Mouse (Mus musculus): ENCODE results near the gene Atcay. TPM values are rescaled to one million over a fixed set of nuclear protein-coding genes. Genes with fewer than 3 reads are reported as not detected.

The Atcay gene
- polyA plus RNA-seq, 1 experiment = not detected

GRCm38 (mm10) chr10:81201807-81202758 lies 28.6 kb downstream of the Atcay start, which contains the start of gene Nmrk2:
Nmrk2 (minus strand) TSS chr10:81202051.
- Histone ChIP-seq H3K4me3 (replicated peaks) (peak within 1 kb of the TSS; percentile 30), H3K4me1 (peaks cover 40% of the 10 kb centered on the region), H3K27me3 (replicated peaks) (peaks cover 67% of the 10 kb centered on the region), H3K9me3 (no peaks in the 10 kb centered on the region), H3K36me3 (replicated peaks; ENCODE audit: low read length) (no peaks in the 10 kb centered on the region)
- TF ChIP-seq GATA1 (IDR thresholded peaks at IDR 0.05; ENCODE audit: borderline replicate concordance, low read length) (no peak), FLI1 (IDR thresholded peaks at IDR 0.05; ENCODE audit: low read length) (no peak)

- H3K27me3 ChIP-seq (replicated peaks) = peaks cover 68% of the 10 kb centered on the region
- no peaks in the 10 kb centered on the region for H3K9me3 ChIP-seq
- H3K36me3 ChIP-seq (replicated peaks; ENCODE audit: low read length) = no peaks in the 10 kb centered on the region
- peaks cover 40% of the 10 kb centered on the region for H3K4me1 ChIP-seq
- peak overlapping the region; percentile 30 for H3K4me3 ChIP-seq (replicated peaks)
- TF ChIP-seq GATA1 (IDR thresholded peaks at IDR 0.05; ENCODE audit: borderline replicate concordance, low read length) (no peak), FLI1 (IDR thresholded peaks at IDR 0.05; ENCODE audit: low read length) (no peak)
These were observed 29.9 kb downstream of the Atcay start for GRCm38 (mm10) chr10:81200605-81201287.

- H3K27me3 ChIP-seq (replicated peaks) = peaks cover 68% of the 10 kb centered on the region
These were observed 30.5 kb downstream of the Atcay start for GRCm38 (mm10) chr10:81200141-81200540.

GRCm38 (mm10) chr10:81198990-81199389 lies 31.6 kb downstream of the Atcay start:
- Histone ChIP-seq H3K4me1 (peaks cover 52% of the 10 kb centered on the region), H3K9me3 (no peaks in the 10 kb centered on the region), H3K36me3 (replicated peaks; ENCODE audit: low read length) (no peaks in the 10 kb centered on the region), H3K4me3 (replicated peaks) (no peak overlapping the region), H3K27me3 (replicated peaks) (peaks cover 69% of the 10 kb centered on the region)
- TF ChIP-seq FLI1 (IDR thresholded peaks at IDR 0.05; ENCODE audit: low read length) (no peak), GATA1 (IDR thresholded peaks at IDR 0.05; ENCODE audit: borderline replicate concordance, low read length) (no peak)

More at GRCm38 (mm10) chr10:81200141-81200540, 30.5 kb downstream of the Atcay start:
- Histone ChIP-seq H3K9me3 (no peaks in the 10 kb centered on the region), H3K4me1 (peaks cover 45% of the 10 kb centered on the region), H3K36me3 (replicated peaks; ENCODE audit: low read length) (no peaks in the 10 kb centered on the region), H3K4me3 (replicated peaks) (no peak overlapping the region)
- TF ChIP-seq FLI1 (IDR thresholded peaks at IDR 0.05; ENCODE audit: low read length) (no peak), GATA1 (IDR thresholded peaks at IDR 0.05; ENCODE audit: borderline replicate concordance, low read length) (no peak)

- peaks cover 50% of the 10 kb centered on the region for H3K4me1 ChIP-seq
- H3K4me3 ChIP-seq (replicated peaks) = no peak overlapping the region
- H3K9me3 ChIP-seq = no peaks in the 10 kb centered on the region
- H3K27me3 ChIP-seq (replicated peaks) = peaks cover 68% of the 10 kb centered on the region
- no peaks in the 10 kb centered on the region for H3K36me3 ChIP-seq (replicated peaks; ENCODE audit: low read length)
- no peak for TF ChIP-seq GATA1 (IDR thresholded peaks at IDR 0.05; ENCODE audit: borderline replicate concordance, low read length)
- TF ChIP-seq FLI1 (IDR thresholded peaks at IDR 0.05; ENCODE audit: low read length) = no peak
These were observed 32.4 kb downstream of the Atcay start for GRCm38 (mm10) chr10:81198230-81198629.

GRCm38 (mm10) chr10:81197305-81197704 lies 33.3 kb downstream of the Atcay start:
- no peak overlapping the region for H3K4me3 ChIP-seq (replicated peaks)
- peaks cover 53% of the 10 kb centered on the region for H3K4me1 ChIP-seq
- TF ChIP-seq FLI1 (IDR thresholded peaks at IDR 0.05; ENCODE audit: low read length) (no peak), GATA1 (IDR thresholded peaks at IDR 0.05; ENCODE audit: borderline replicate concordance, low read length) (no peak)
- no peaks in the 10 kb centered on the region for H3K9me3 ChIP-seq
- no peaks in the 10 kb centered on the region for H3K36me3 ChIP-seq (replicated peaks; ENCODE audit: low read length)
- H3K27me3 ChIP-seq (replicated peaks) = peaks cover 68% of the 10 kb centered on the region

- Histone ChIP-seq H3K36me3 (replicated peaks; ENCODE audit: low read length) (peaks cover 1% of the 10 kb centered on the region), H3K9me3 (no peaks in the 10 kb centered on the region), H3K4me3 (replicated peaks) (no peak overlapping the region), H3K4me1 (peaks cover 53% of the 10 kb centered on the region), H3K27me3 (replicated peaks) (peaks cover 67% of the 10 kb centered on the region)
- no peak for TF ChIP-seq GATA1 (IDR thresholded peaks at IDR 0.05; ENCODE audit: borderline replicate concordance, low read length)
- no peak for TF ChIP-seq FLI1 (IDR thresholded peaks at IDR 0.05; ENCODE audit: low read length)
These were observed 34.1 kb downstream of the Atcay start for GRCm38 (mm10) chr10:81196470-81197065.

GRCm38 (mm10) chr10:81195300-81195699 lies 35.3 kb downstream of the Atcay start:
- Histone ChIP-seq H3K36me3 (replicated peaks; ENCODE audit: low read length) (peaks cover 14% of the 10 kb centered on the region), H3K27me3 (replicated peaks) (peaks cover 56% of the 10 kb centered on the region), H3K9me3 (no peaks in the 10 kb centered on the region), H3K4me1 (peaks cover 57% of the 10 kb centered on the region), H3K4me3 (replicated peaks) (no peak overlapping the region)
- no peak for TF ChIP-seq GATA1 (IDR thresholded peaks at IDR 0.05; ENCODE audit: borderline replicate concordance, low read length)
- no peak for TF ChIP-seq FLI1 (IDR thresholded peaks at IDR 0.05; ENCODE audit: low read length)

- Histone ChIP-seq H3K4me3 (replicated peaks) (peak overlapping the region; percentile 76), H3K36me3 (replicated peaks; ENCODE audit: low read length) (peaks cover 23% of the 10 kb centered on the region), H3K27me3 (replicated peaks) (peaks cover 45% of the 10 kb centered on the region), H3K4me1 (peaks cover 57% of the 10 kb centered on the region), H3K9me3 (no peaks in the 10 kb centered on the region)
- TF ChIP-seq GATA1 (IDR thresholded peaks at IDR 0.05; ENCODE audit: borderline replicate concordance, low read length) (no peak), FLI1 (IDR thresholded peaks at IDR 0.05; ENCODE audit: low read length) (no peak)
These were observed 36.5 kb downstream of the Atcay start for GRCm38 (mm10) chr10:81193991-81194774.
